Mouse (Mus musculus) neural tube, embryonic 11.5 days (tissue): ENCODE measurements around the gene Rnf157. TPM values are rescaled to one million over a fixed set of nuclear protein-coding genes. Genes with fewer than 3 reads are reported as not detected.

Source experiments
- ATAC-seq: fragments of 200-750 bp; cut with Nextera tagmentation; 2 replicates; pipeline ENCODE4 v1.8.0; 2017; ENCODE audit warnings: moderate number of reproducible peaks, mild to moderate bottlenecking, moderate TSS enrichment, moderate library complexity; ENCODE audit not compliant: insufficient read depth, low FRiP score, low TSS enrichment
- DNase-seq: peaks from one replicate; pipeline ENCODE4 v3.0.0-alpha.2; 2015; ENCODE audit warnings: low spot score
- H3K27ac ChIP-seq: fragments of 300-500 bp; sonication (generic); 2 replicates; pipeline ENCODE4 v1.5.1; 2014; ENCODE audit warnings: low read depth, mild to moderate bottlenecking, low read length
- H3K27me3 ChIP-seq: fragments of 300-500 bp; sonication (generic); 2 replicates; pipeline ENCODE4 v1.6.1; 2014; ENCODE audit warnings: mild to moderate bottlenecking, low read length, mixed read lengths; ENCODE audit not compliant: control insufficient read depth, insufficient read depth
- H3K36me3 ChIP-seq: fragments of 300-500 bp; sonication (generic); 2 replicates; pipeline ENCODE4 v1.6.1; 2014; ENCODE audit warnings: mild to moderate bottlenecking, low read length, moderate library complexity, mixed read lengths; ENCODE audit not compliant: control insufficient read depth, insufficient read depth
- H3K4me1 ChIP-seq: fragments of 300-500 bp; sonication (generic); 2 replicates; pipeline ENCODE4 v1.6.1; 2014; ENCODE audit warnings: low read length, mixed read lengths; ENCODE audit not compliant: control insufficient read depth, insufficient read depth
- H3K4me2 ChIP-seq: fragments of 300-500 bp; sonication (generic); 2 replicates; pipeline ENCODE4 v1.6.1; 2014; ENCODE audit warnings: low read depth, mild to moderate bottlenecking, moderate library complexity
- H3K4me3 ChIP-seq: fragments of 300-500 bp; sonication (generic); 2 replicates; pipeline ENCODE4 v1.5.1; 2014; ENCODE audit warnings: low read depth, low read length
- H3K9ac ChIP-seq: fragments of 300-500 bp; sonication (generic); 2 replicates; pipeline ENCODE4 v1.6.1; 2014; ENCODE audit warnings: mild to moderate bottlenecking, low read length
- H3K9me3 ChIP-seq: fragments of 300-500 bp; sonication (generic); 2 replicates; pipeline ENCODE4 v1.6.1; 2016; ENCODE audit warnings: low read length; ENCODE audit not compliant: control insufficient read depth
- WGBS: fragments of 180-500 bp; shearing (Covaris S2); extraction: QIAGEN DNeasy Blood & Tissue Kit; methylation state at CpG from one replicate; pipeline ENCODE4 v1.1.7; 2014; 5-methylcytosine and 5-hydroxymethylcytosine counted together
- polyA plus RNA-seq: library from polyadenylated mRNA; unstranded; fragments of >200 nt; fragmentation: Nextera tagmentation; extraction: Ambion mirVana; gene quantifications from 2 replicates; pipeline ENCODE4 v1.2.1, GENCODE M21; 2014

Gene Rnf157
- polyA plus RNA-seq, 1 experiment from 2014 or later, result 34.6 TPM

DNA sequence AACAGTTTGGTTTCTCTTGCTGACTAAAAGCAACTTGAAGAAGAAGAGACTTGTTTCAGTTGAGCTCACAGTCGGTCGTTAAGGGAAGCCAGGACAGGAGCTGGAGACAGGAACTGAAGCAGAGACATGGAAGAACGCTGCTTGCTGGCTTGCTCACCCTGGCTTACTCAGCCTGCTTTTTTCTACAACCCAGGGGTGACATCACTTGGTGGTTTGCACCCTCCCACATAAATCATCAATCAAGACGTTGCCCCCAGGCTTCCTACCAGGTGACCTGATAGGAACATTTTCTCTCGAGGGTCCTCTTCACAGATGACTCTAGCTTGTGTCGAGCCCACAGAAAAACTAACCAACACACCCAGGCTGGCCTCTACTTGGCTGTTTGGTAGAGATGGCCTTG lies 10.4 kb upstream of the Rnf157 start:
- no peaks in the 10 kb centered on the region for H3K9me3 ChIP-seq
- WGBS, result 78% methylated on average over 6 of the region's 6 CpGs
- H3K27me3 ChIP-seq, result no peaks in the 10 kb centered on the region
- no peaks in the 10 kb centered on the region for H3K36me3 ChIP-seq
- no peak overlapping the region for H3K4me3 ChIP-seq
- H3K27ac ChIP-seq, result no peak overlapping the region
- no peak overlapping the region for H3K4me2 ChIP-seq
- DNase-seq (no peak), ATAC-seq (no peak)
- no peaks in the 10 kb centered on the region; the same call in 1 of the 2 replicates for H3K4me1 ChIP-seq
- no peak overlapping the region for H3K9ac ChIP-seq

- H3K4me2 ChIP-seq, result no peak overlapping the region
- WGBS, result 82% methylated on average over 2 of the region's 2 CpGs
- no peaks in the 10 kb centered on the region for H3K27me3 ChIP-seq
- no peak for DNase-seq
- no peaks in the 10 kb centered on the region for H3K36me3 ChIP-seq
- H3K9ac ChIP-seq, result no peak overlapping the region
- H3K4me1 ChIP-seq, result no peaks in the 10 kb centered on the region; the same call in 1 of the 2 replicates
- no peak overlapping the region for H3K4me3 ChIP-seq
- no peaks in the 10 kb centered on the region for H3K9me3 ChIP-seq
- ATAC-seq, result no peak
- H3K27ac ChIP-seq, result no peak overlapping the region
Measured at GRCm38 (mm10) chr11:116422562-116422961, 9.7 kb upstream of the Rnf157 start.

GRCm38 (mm10) chr11:116421102-116421501 lies 8.3 kb upstream of the Rnf157 start:
- Histone ChIP-seq H3K4me2 (no peak overlapping the region), H3K27me3 (no peaks in the 10 kb centered on the region), H3K27ac (no peak overlapping the region), H3K9me3 (no peaks in the 10 kb centered on the region), H3K4me3 (no peak overlapping the region), H3K4me1 (no peaks in the 10 kb centered on the region; the same call in 1 of the 2 replicates), H3K36me3 (no peaks in the 10 kb centered on the region), H3K9ac (no peak overlapping the region)
- no peak for DNase-seq
- no peak for ATAC-seq
- 77% methylated on average over 6 of the region's 6 CpGs for WGBS

GRCm38 (mm10) chr11:116418841-116419462 lies 6.1 kb upstream of the Rnf157 start:
- ATAC-seq, result no peak
- WGBS, result 75% methylated on average over 6 of the region's 6 CpGs

DNA sequence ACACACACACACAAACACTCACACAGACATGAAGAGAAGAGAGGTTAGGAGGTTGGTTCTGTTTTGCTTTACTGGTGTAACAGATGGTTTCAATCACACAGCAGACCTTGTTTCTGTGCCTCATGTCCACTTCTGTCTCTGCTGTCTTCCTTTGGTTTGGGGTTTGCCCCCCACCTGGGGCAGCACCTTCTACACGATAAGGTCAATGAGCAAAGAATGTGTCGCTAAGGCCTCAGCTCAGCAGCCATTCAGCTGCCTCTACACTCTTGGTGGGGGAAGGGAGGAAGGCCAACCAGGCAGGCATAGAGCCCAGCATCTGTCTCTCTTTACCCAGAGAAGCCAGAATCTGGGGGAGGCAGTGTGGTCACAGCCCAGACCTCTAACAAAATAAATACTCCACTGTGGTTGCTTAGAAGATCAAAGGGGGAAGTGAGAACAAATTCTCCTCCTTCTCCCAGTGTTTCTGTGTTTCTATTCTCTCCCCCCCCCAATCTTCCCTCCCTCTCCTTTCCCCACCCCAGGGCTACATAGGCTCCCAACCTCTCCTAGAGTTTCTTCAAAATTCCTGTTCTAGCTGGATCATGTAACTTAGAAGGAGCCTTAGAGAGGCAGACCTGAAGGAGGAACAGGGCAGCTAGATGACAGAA lies 5.5 kb upstream of the Rnf157 start:
- DNase-seq (peak; percentile 50), ATAC-seq (no peak)
- Histone ChIP-seq H3K36me3 (no peaks in the 10 kb centered on the region), H3K27me3 (no peaks in the 10 kb centered on the region), H3K9me3 (no peaks in the 10 kb centered on the region), H3K9ac (no peak overlapping the region), H3K4me2 (no peak overlapping the region), H3K4me3 (no peak overlapping the region), H3K4me1 (no peaks in the 10 kb centered on the region; the same call in 1 of the 2 replicates), H3K27ac (no peak overlapping the region)
- 11% methylated on average over 2 of the region's 2 CpGs for WGBS

More at GRCm38 (mm10) chr11:116418841-116419462, 6.1 kb upstream of the Rnf157 start:
- Histone ChIP-seq H3K27me3 (no peaks in the 10 kb centered on the region), H3K27ac (no peak overlapping the region), H3K36me3 (no peaks in the 10 kb centered on the region), H3K4me3 (no peak overlapping the region), H3K9ac (no peak overlapping the region), H3K4me1 (no peaks in the 10 kb centered on the region; the same call in 1 of the 2 replicates), H3K9me3 (no peaks in the 10 kb centered on the region), H3K4me2 (no peak overlapping the region)
- no peak for DNase-seq

GRCm38 (mm10) chr11:116417054-116417453 lies 4.2 kb upstream of the Rnf157 start:
- no peaks in the 10 kb centered on the region for H3K27me3 ChIP-seq
- H3K36me3 ChIP-seq, result no peaks in the 10 kb centered on the region
- DNase-seq, result no peak
- H3K9me3 ChIP-seq, result no peaks in the 10 kb centered on the region
- peaks cover 3% of the 10 kb centered on the region for H3K4me1 ChIP-seq
- no peak overlapping the region for H3K4me2 ChIP-seq
- no peak overlapping the region for H3K9ac ChIP-seq
- ATAC-seq, result no peak
- WGBS, result 88% methylated on average over 5 of the region's 5 CpGs
- no peak overlapping the region for H3K27ac ChIP-seq
- H3K4me3 ChIP-seq, result no peak overlapping the region

GRCm38 (mm10) chr11:116416196-116416943 lies 3.5 kb upstream of the Rnf157 start:
- Histone ChIP-seq H3K4me3 (no peak overlapping the region), H3K4me2 (no peak overlapping the region), H3K27ac (no peak overlapping the region), H3K9ac (no peak overlapping the region), H3K36me3 (no peaks in the 10 kb centered on the region), H3K4me1 (peaks cover 6% of the 10 kb centered on the region), H3K9me3 (no peaks in the 10 kb centered on the region), H3K27me3 (no peaks in the 10 kb centered on the region)
- no peak for DNase-seq
- 74% methylated on average over 6 of the region's 6 CpGs for WGBS
- ATAC-seq, result no peak

GRCm38 (mm10) chr11:116413631-116414022 lies 795 bp upstream of the Rnf157 start:
- peak overlapping the region; percentile 89; the same call in 1 of the 2 replicates for H3K27ac ChIP-seq
- no peaks in the 10 kb centered on the region for H3K27me3 ChIP-seq
- no peak for DNase-seq
- peaks cover 9% of the 10 kb centered on the region for H3K4me1 ChIP-seq
- no peak for ATAC-seq
- no peak overlapping the region; the same call in 1 of the 2 replicates for H3K4me3 ChIP-seq
- WGBS, result 82% methylated on average over 4 of the region's 4 CpGs
- H3K4me2 ChIP-seq, result peak overlapping the region; percentile 98
- no peaks in the 10 kb centered on the region for H3K36me3 ChIP-seq
- no peak overlapping the region for H3K9ac ChIP-seq
- no peaks in the 10 kb centered on the region for H3K9me3 ChIP-seq
